Mouse (Mus musculus) MEL (cell line): ENCODE measurements around the gene Vmn1r217. TPM values are rescaled to one million over a fixed set of nuclear protein-coding genes. Genes with fewer than 3 reads are reported as not detected.

Experiments used
- DNase-seq: peaks from one replicate; pipeline ENCODE4 v3.0.0; 2011; ENCODE audit warnings: low read depth, low spot score
- H3K27ac ChIP-seq: 2 replicates; pipeline ENCODE4 v1.5.1; 2012; ENCODE audit warnings: low read depth, mild to moderate bottlenecking, control low read depth, low read length, moderate library complexity; ENCODE audit not compliant: control insufficient read depth
- H3K27me3 ChIP-seq, 2 experiments: fragments of 150-350 bp in 1 of 2; sonication (generic) in 1 of 2; 2 replicates each; pipeline ENCODE4 v1.6.1; 2012; ENCODE audit warnings: low read length in 2 of 2, mild to moderate bottlenecking in 2 of 2, improper control_type of control experiment in 1 of 2, moderate library complexity in 1 of 2; ENCODE audit not compliant: insufficient read depth in 2 of 2, control insufficient read depth in 1 of 2
- H3K36me3 ChIP-seq, 2 experiments: 2 replicates each; pipeline ENCODE4 v1.6.1; 2012 to 2014; ENCODE audit warnings: low read length in 2 of 2, improper control_type of control experiment in 1 of 2, inconsistent platforms in 1 of 2, mild to moderate bottlenecking in 1 of 2; ENCODE audit not compliant: insufficient read depth in 2 of 2, control insufficient read depth in 1 of 2
- H3K4me1 ChIP-seq, 2 experiments: fragments of 150-350 bp in 1 of 2; sonication (generic) in 1 of 2; 2 replicates each; pipeline ENCODE4 v1.6.1; 2012; ENCODE audit warnings: low read length in 2 of 2, improper control_type of control experiment in 1 of 2, mild to moderate bottlenecking in 1 of 2; ENCODE audit not compliant: insufficient read depth in 2 of 2, control insufficient read depth in 1 of 2
- H3K4me3 ChIP-seq, 2 experiments: fragments of 150-350 bp in 1 of 2; sonication (generic) in 1 of 2; 2 replicates each; pipeline ENCODE4 v1.5.1; 2012; ENCODE audit warnings: low read depth in 2 of 2, low read length in 2 of 2, mild to moderate bottlenecking in 2 of 2, moderate library complexity in 2 of 2, control low read depth in 1 of 2, improper control_type of control experiment in 1 of 2; ENCODE audit not compliant: control insufficient read depth in 1 of 2, insufficient read depth in 1 of 2
- H3K79me2 ChIP-seq: 2 replicates; pipeline ENCODE4 v1.6.1; 2012; ENCODE audit warnings: mild to moderate bottlenecking, low read length, moderate library complexity; ENCODE audit not compliant: control insufficient read depth, poor library complexity, insufficient read depth
- H3K9ac ChIP-seq: 2 replicates; pipeline ENCODE4 v1.6.1; 2012; ENCODE audit warnings: low read depth, mild to moderate bottlenecking, control low read depth, low read length, moderate library complexity; ENCODE audit not compliant: control insufficient read depth, poor library complexity, severe bottlenecking
- H3K9me3 ChIP-seq: fragments of 150-350 bp; sonication (generic); replicated peaks from 2 replicates; pipeline ENCODE4 v1.6.1; 2012; ENCODE audit warnings: mild to moderate bottlenecking, low read length, improper control_type of control experiment, moderate library complexity; ENCODE audit not compliant: insufficient read depth
- BHLHE40 ChIP-seq: IDR thresholded peaks from 2 replicates; pipeline ENCODE4 v1.6.1; 2012; ENCODE audit warnings: low read depth, mild to moderate bottlenecking, inconsistent platforms, low read length, improper control_type of control experiment, borderline replicate concordance
- CHD1 ChIP-seq: IDR thresholded peaks from 2 replicates; pipeline ENCODE4 v1.6.1; 2012; ENCODE audit warnings: low read depth, mild to moderate bottlenecking, inconsistent platforms, low read length, improper control_type of control experiment
- CHD2 ChIP-seq: IDR thresholded peaks from 2 replicates; pipeline ENCODE4 v1.6.1; 2011; ENCODE audit warnings: low read length, improper control_type of control experiment
- CTCF ChIP-seq, 3 experiments: IDR thresholded peaks in 2 of 3; conservative IDR thresholded peaks in 1 of 3; 2 replicates each; pipeline ENCODE4 v1.5.1; 2011 to 2012; ENCODE audit warnings: low read length in 3 of 3, low read depth in 2 of 3, mild to moderate bottlenecking in 2 of 3, improper control_type of control experiment in 1 of 3, inconsistent platforms in 1 of 3, mixed read lengths in 1 of 3, moderate library complexity in 1 of 3; ENCODE audit not compliant: control insufficient read depth in 1 of 3, insufficient read depth in 1 of 3, poor library complexity in 1 of 3, severe bottlenecking in 1 of 3
- E2F4 ChIP-seq: IDR thresholded peaks from 2 replicates; pipeline ENCODE4 v1.6.1; 2011; ENCODE audit warnings: low read depth, low read length, improper control_type of control experiment, borderline replicate concordance
- EP300 ChIP-seq, 2 experiments: IDR thresholded peaks; 2 replicates each; pipeline ENCODE4 v1.6.1; 2011; ENCODE audit warnings: improper control_type of control experiment in 2 of 2, low read length in 2 of 2, low read depth in 1 of 2, mild to moderate bottlenecking in 1 of 2
- ETS1 ChIP-seq: IDR thresholded peaks from 2 replicates; pipeline ENCODE4 v1.6.1; 2012; ENCODE audit warnings: low read depth, mild to moderate bottlenecking, inconsistent platforms, low read length, improper control_type of control experiment, moderate library complexity
- GATA1 ChIP-seq: IDR thresholded peaks from 2 replicates; pipeline ENCODE4 v1.6.1; 2011; ENCODE audit warnings: low read depth, low read length, improper control_type of control experiment
- HCFC1 ChIP-seq: IDR thresholded peaks from 2 replicates; pipeline ENCODE4 v1.6.1; 2012; ENCODE audit warnings: low read depth, mild to moderate bottlenecking, inconsistent platforms, low read length, improper control_type of control experiment, moderate library complexity
- JUND ChIP-seq: IDR thresholded peaks from 2 replicates; pipeline ENCODE4 v1.6.1; 2011; ENCODE audit warnings: low read depth, mild to moderate bottlenecking, improper control_type of control experiment, low read length
- MAX ChIP-seq: IDR thresholded peaks from 2 replicates; pipeline ENCODE4 v1.6.1; 2011; ENCODE audit warnings: low read length, improper control_type of control experiment
- MXI1 ChIP-seq: IDR thresholded peaks from 2 replicates; pipeline ENCODE4 v1.6.1; 2011; ENCODE audit warnings: mild to moderate bottlenecking, low read depth, low read length, improper control_type of control experiment
- MYB ChIP-seq: IDR thresholded peaks from 2 replicates; pipeline ENCODE4 v1.6.1; 2011; ENCODE audit warnings: mild to moderate bottlenecking, low read depth, low read length, improper control_type of control experiment
- MYC ChIP-seq: IDR thresholded peaks from 2 replicates; pipeline ENCODE4 v1.6.1; 2011; ENCODE audit warnings: low read depth, mild to moderate bottlenecking, low read length, improper control_type of control experiment, moderate library complexity
- NELFE ChIP-seq: IDR thresholded peaks from 2 replicates; pipeline ENCODE4 v1.6.1; 2011; ENCODE audit warnings: low read depth, low read length, improper control_type of control experiment
- NRF1 ChIP-seq: IDR thresholded peaks from 2 replicates; pipeline ENCODE4 v1.6.1; 2014; ENCODE audit warnings: low read depth, mild to moderate bottlenecking, inconsistent platforms, low read length, improper control_type of control experiment, moderate library complexity; ENCODE audit not compliant: poor library complexity, insufficient read depth, severe bottlenecking
- POLR2A ChIP-seq, 2 experiments: IDR thresholded peaks; 2 replicates each; pipeline ENCODE4 v1.6.1; 2011 to 2012; ENCODE audit warnings: low read length in 2 of 2, mild to moderate bottlenecking in 2 of 2, control low read depth in 1 of 2, improper control_type of control experiment in 1 of 2, low read depth in 1 of 2, moderate library complexity in 1 of 2; ENCODE audit not compliant: control insufficient read depth in 1 of 2, insufficient read depth in 1 of 2, poor library complexity in 1 of 2
- POLR2AphosphoS2 ChIP-seq: IDR thresholded peaks from 2 replicates; pipeline ENCODE4 v1.6.1; 2011; ENCODE audit warnings: low read length, improper control_type of control experiment
- POLR2AphosphoS5 ChIP-seq: IDR thresholded peaks from 2 replicates; pipeline ENCODE4 v1.6.1; 2012; ENCODE audit warnings: low read depth, borderline replicate concordance, mild to moderate bottlenecking, inconsistent platforms, low read length, moderate library complexity, mixed read lengths
- RAD21 ChIP-seq: IDR thresholded peaks from 2 replicates; pipeline ENCODE4 v1.6.1; 2011; ENCODE audit warnings: mild to moderate bottlenecking, low read depth, low read length, improper control_type of control experiment
- SMC3 ChIP-seq: IDR thresholded peaks from 2 replicates; pipeline ENCODE4 v1.6.1; 2011; ENCODE audit warnings: low read depth, low read length, improper control_type of control experiment
- TBP ChIP-seq: IDR thresholded peaks from 2 replicates; pipeline ENCODE4 v1.8.0; 2011; ENCODE audit warnings: low read depth, low read length, improper control_type of control experiment
- TCF12 ChIP-seq: IDR thresholded peaks from 2 replicates; pipeline ENCODE4 v1.6.1; 2014; ENCODE audit warnings: low read depth, mild to moderate bottlenecking, inconsistent platforms, low read length, improper control_type of control experiment, moderate library complexity
- UBTF ChIP-seq: IDR thresholded peaks from 2 replicates; pipeline ENCODE4 v1.6.1; 2012; ENCODE audit warnings: low read depth, mild to moderate bottlenecking, inconsistent platforms, low read length, improper control_type of control experiment, moderate library complexity, borderline replicate concordance; ENCODE audit not compliant: insufficient read depth
- USF1 ChIP-seq: IDR thresholded peaks from 2 replicates; pipeline ENCODE4 v1.6.1; 2014; ENCODE audit warnings: low read depth, mild to moderate bottlenecking, inconsistent platforms, low read length, improper control_type of control experiment, moderate library complexity
- USF2 ChIP-seq, 2 experiments: IDR thresholded peaks; 2 replicates each; pipeline ENCODE4 v1.6.1; 2011 to 2012; ENCODE audit warnings: improper control_type of control experiment in 2 of 2, low read length in 2 of 2, borderline replicate concordance in 1 of 2, inconsistent platforms in 1 of 2, low read depth in 1 of 2, mild to moderate bottlenecking in 1 of 2; ENCODE audit not compliant: insufficient read depth in 1 of 2
- ZC3H11A ChIP-seq: IDR thresholded peaks from 2 replicates; pipeline ENCODE4 v1.6.1; 2012; ENCODE audit warnings: low read depth, mild to moderate bottlenecking, inconsistent platforms, low read length, improper control_type of control experiment
- ZKSCAN1 ChIP-seq: IDR thresholded peaks from 2 replicates; pipeline ENCODE4 v1.6.1; 2012; ENCODE audit warnings: low read depth, mild to moderate bottlenecking, inconsistent platforms, low read length, improper control_type of control experiment, moderate library complexity
- ZMIZ1 ChIP-seq: IDR thresholded peaks from 2 replicates; pipeline ENCODE4 v1.6.1; 2012; ENCODE audit warnings: low read depth, mild to moderate bottlenecking, inconsistent platforms, low read length, improper control_type of control experiment, moderate library complexity
- polyA plus RNA-seq, 2 experiments: library from polyadenylated mRNA; stranded (reverse) in 1 of 2; unstranded in 1 of 2; fragments of >175 nt in 1 of 2; fragments of >200 nt in 1 of 2; gene quantifications; 2 replicates each; pipeline versions ENCODE4 v1.2.1 to v1.2.4; 2012; ENCODE audit warnings: low replicate concordance in 2 of 2, low read depth in 1 of 2; ENCODE audit not compliant: insufficient read length in 2 of 2, insufficient read depth in 1 of 2, missing spikeins in 1 of 2
- total RNA-seq: library from RNA; depleted of rRNA; stranded (reverse); fragments of 300-350 nt; gene quantifications from 2 replicates; pipeline ENCODE4 v1.2.3, GENCODE M21; 2012

Vmn1r217 gene
- total and polyA plus RNA-seq, 3 experiments: not detected

GRCm38 (mm10) chr13:23133501-23133900 is 15.5 kb upstream of the Vmn1r217 start:
- H3K4me1 ChIP-seq: no peaks in the 10 kb centered on the region
- TF ChIP-seq NRF1 (no peak), MYB (no peak), ZMIZ1 (no peak), E2F4 (no peak), ETS1 (no peak), NELFE (no peak), POLR2A (IDR thresholded peaks at IDR 0.05; ENCODE audit: control insufficient read depth in 1 of 2, insufficient read depth in 1 of 2, low read depth in 1 of 2, low read length in 2 of 2, poor library complexity in 1 of 2) (no peak), CHD1 (no peak), POLR2AphosphoS5 (no peak), UBTF (no peak), TBP (no peak), USF2 (IDR thresholded peaks at IDR 0.05; ENCODE audit: borderline replicate concordance in 1 of 2, insufficient read depth in 1 of 2, low read depth in 1 of 2, low read length in 2 of 2) (no peak), EP300 (IDR thresholded peaks at IDR 0.05; ENCODE audit: low read depth in 1 of 2, low read length in 2 of 2) (no peak), MAX (no peak), MYC (no peak), POLR2AphosphoS2 (no peak), TCF12 (no peak)
- TF ChIP-seq, all 39 proteins: peak for 0
- no peak overlapping the region for H3K4me3 ChIP-seq
- H3K27me3 ChIP-seq: no peaks in the 10 kb centered on the region
- no peaks in the 10 kb centered on the region for H3K9me3 ChIP-seq
- H3K36me3 ChIP-seq: no peaks in the 10 kb centered on the region
- DNase-seq: no peak
- no peaks in the 10 kb centered on the region for H3K79me2 ChIP-seq
- no peak overlapping the region for H3K27ac ChIP-seq
- no peak overlapping the region for H3K9ac ChIP-seq

- Histone ChIP-seq H3K27me3 (no peaks in the 10 kb centered on the region), H3K4me3 (no peak within 1 kb of the TSS), H3K4me1 (no peaks in the 10 kb centered on the region), H3K79me2 (no peaks in the 10 kb centered on the region), H3K27ac (no peak within 1 kb of the TSS), H3K9ac (no peak within 1 kb of the TSS), H3K9me3 (no peaks in the 10 kb centered on the region), H3K36me3 (no peaks in the 10 kb centered on the region)
- no peak for DNase-seq
- TF ChIP-seq BHLHE40: no peak
- no peak for TF ChIP-seq ZC3H11A
- no peak for TF ChIP-seq POLR2AphosphoS5
- TF ChIP-seq MXI1: no peak
- no peak for TF ChIP-seq E2F4
- no peak for TF ChIP-seq CHD2
- TF ChIP-seq HCFC1: no peak
- TF ChIP-seq TCF12: no peak
- no peak for TF ChIP-seq ZKSCAN1
- TF ChIP-seq USF2 (IDR thresholded peaks at IDR 0.05; ENCODE audit: borderline replicate concordance in 1 of 2, insufficient read depth in 1 of 2, low read depth in 1 of 2, low read length in 2 of 2): no peak
- TF ChIP-seq MYB: no peak
- no peak for TF ChIP-seq SMC3
- TF ChIP-seq USF1: no peak
- no peak for TF ChIP-seq JUND
- TF ChIP-seq GATA1: no peak
- TF ChIP-seq POLR2AphosphoS2: no peak
- TF ChIP-seq CTCF (IDR thresholded peaks at IDR 0.05 in 2 of 3, conservative IDR thresholded peaks at IDR 0.05 in 1 of 3; ENCODE audit: control insufficient read depth in 1 of 3, insufficient read depth in 1 of 3, low read depth in 2 of 3, low read length in 3 of 3, poor library complexity in 1 of 3, severe bottlenecking in 1 of 3): no peak
- no peak for TF ChIP-seq RAD21
These were observed 15.1 kb upstream of the Vmn1r217 start, which contains the start of gene Vmn1r218 for GRCm38 (mm10) chr13:23133099-23133498. Gene Vmn1r218 (plus strand): TSS chr13:23133155.
